Mouse (Mus musculus) gastrocnemius, adult 18-20 months (tissue): ENCODE data around the gene Ctu2. TPM values are rescaled to one million over a fixed set of nuclear protein-coding genes. Genes with fewer than 3 reads are reported as not detected.

Experiments
- microRNA-seq: library from miRNA; unstranded; fragments of <30 nt; microRNA quantifications from one replicate; pipeline ENCODE4 v1.2.0, GENCODE M21; 2021
- total RNA-seq, 2 experiments: library from RNA; stranded (reverse); gene quantifications; 2 replicates each; pipeline ENCODE4 v1.2.3; 2021

Ctu2 gene
- total RNA-seq, 2 experiments from 2014 or later, result 6.3 to 7.6 TPM

Small RNA genes within 50 kb of the gene (microRNA-seq; reads per million reads assigned to microRNA genes)
- not detected for gene Gm24366

Other genes with a start within 250 kb of the Ctu2 start
- gene Zfpm1, start 194.0 kb upstream of the Ctu2 start, total RNA-seq, result 1 to 10 TPM; 6.6 to 7.5 TPM
- gene Trhr2, start 115.4 kb upstream of the Ctu2 start, total RNA-seq, result not detected
- 10 to 100 TPM; 26.5 to 27.9 TPM for gene Zc3h18, start 99.5 kb upstream of the Ctu2 start, total RNA-seq
- gene Il17c, start 54.1 kb upstream of the Ctu2 start, total RNA-seq, result not detected
- 1 to 10 TPM; 4.5 to 8.6 TPM for gene Cyba, start 43.2 kb upstream of the Ctu2 start, total RNA-seq
- 1 to 10 TPM; 3.9 to 5.6 TPM for gene Mvd, start 32.7 kb upstream of the Ctu2 start, total RNA-seq
- gene Snai3, start 15.4 kb upstream of the Ctu2 start, total RNA-seq, result 10 to 100 TPM in 1 of 2 experiments, 1 to 10 TPM in 1; 5.7 to 14.7 TPM
- gene Rnf166, start 79 bp upstream of the Ctu2 start, total RNA-seq, result 10 to 100 TPM; 35.0 to 37.7 TPM
- gene Piezo1, start 75.2 kb downstream of the Ctu2 start, total RNA-seq, result 10 to 100 TPM; 11.5 to 13.2 TPM
- gene Cdt1, start 91.9 kb downstream of the Ctu2 start, total RNA-seq, result under 1 TPM; 0.30 to 0.66 TPM
- gene Aprt, start 100.8 kb downstream of the Ctu2 start, total RNA-seq, result 10 to 100 TPM; 39.6 to 40.1 TPM
- gene Galns, start 135.3 kb downstream of the Ctu2 start, total RNA-seq, result 1 to 10 TPM; 1.0 to 1.1 TPM
- 10 to 100 TPM; 39.9 to 46.1 TPM for gene Trappc2l, start 135.5 kb downstream of the Ctu2 start, total RNA-seq
- gene Pabpn1l, start 146.6 kb downstream of the Ctu2 start, total RNA-seq, result not detected
- gene Cbfa2t3, start 223.0 kb downstream of the Ctu2 start, total RNA-seq, result 10 to 100 TPM; 16.1 to 25.9 TPM